Mouse (Mus musculus): ENCODE data around the gene Ncl. TPM values are rescaled to one million over a fixed set of nuclear protein-coding genes. Genes with fewer than 3 reads are reported as not detected.

Ncl gene
- polyA plus RNA-seq, 1 experiment from 2014 or later: 423 TPM

DNA sequence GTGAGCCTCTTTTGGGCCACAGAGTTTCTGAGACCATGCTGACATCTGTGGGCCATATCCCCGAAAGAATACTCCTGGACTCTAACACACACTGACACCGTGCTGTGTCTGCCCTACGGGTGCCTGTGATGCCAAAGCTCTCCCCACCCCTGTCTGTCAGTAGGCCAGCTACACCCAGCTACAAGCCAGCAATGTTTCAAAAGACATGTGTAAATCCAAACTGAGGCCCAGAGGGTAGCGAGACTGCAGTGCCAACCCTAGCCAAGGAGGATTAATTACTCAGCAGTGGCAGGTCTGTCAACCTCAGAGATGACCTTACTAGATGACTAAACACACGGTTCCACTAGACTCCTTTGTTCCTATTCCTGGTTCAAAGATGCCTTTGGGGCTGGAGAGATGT, 17.2 kb upstream of the Ncl start:
- 83% methylated on average over 5 of the region's 5 CpGs for WGBS
- Histone ChIP-seq H3K27ac (ENCODE audit: low read depth) (no peak overlapping the region), H3K27me3 (replicated peaks; ENCODE audit: control insufficient read depth, insufficient read depth, low read length) (no peaks in the 10 kb centered on the region), H3K36me3 (ENCODE audit: control insufficient read depth, insufficient read depth, low read length) (no peaks in the 10 kb centered on the region), H3K9me3 (ENCODE audit: control insufficient read depth, low read length) (no peaks in the 10 kb centered on the region), H3K4me2 (ENCODE audit: low read length) (no peak overlapping the region), H3K4me1 (replicated peaks; ENCODE audit: control insufficient read depth, insufficient read depth, low read length) (no peaks in the 10 kb centered on the region), H3K4me3 (ENCODE audit: low read depth, low read length) (no peak overlapping the region), H3K9ac (ENCODE audit: low read length) (no peak overlapping the region)
- no peak for DNase-seq (ENCODE audit: low spot score)
- no peak for ATAC-seq (replicated peaks; ENCODE audit: low FRiP score, low TSS enrichment, low read depth)

DNA sequence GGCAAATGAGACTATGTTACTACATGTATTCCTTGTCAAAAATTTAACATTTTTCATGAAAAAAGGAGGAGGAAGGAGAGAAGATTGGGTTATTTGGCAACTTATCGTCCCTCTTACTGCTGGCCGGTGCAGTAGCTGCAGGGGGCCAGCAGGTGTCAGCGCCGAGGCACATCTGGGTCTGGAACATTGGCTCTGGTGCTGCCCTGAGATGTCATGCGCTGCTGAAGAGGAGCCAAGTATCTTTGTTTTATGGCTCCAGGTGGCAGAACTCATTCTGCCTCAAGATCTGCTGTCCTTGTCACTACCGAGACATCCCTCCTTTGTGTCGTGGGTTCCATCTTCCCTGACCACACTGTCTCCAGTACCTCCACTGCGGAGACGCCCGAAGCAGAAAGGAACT, 12.8 kb upstream of the Ncl start:
- H3K27me3 ChIP-seq (replicated peaks; ENCODE audit: control insufficient read depth, insufficient read depth, low read length): no peaks in the 10 kb centered on the region
- ATAC-seq (replicated peaks; ENCODE audit: low FRiP score, low TSS enrichment, low read depth) (no peak), DNase-seq (ENCODE audit: low spot score) (no peak)
- H3K4me3 ChIP-seq (ENCODE audit: low read depth, low read length): no peak overlapping the region
- H3K4me1 ChIP-seq (replicated peaks; ENCODE audit: control insufficient read depth, insufficient read depth, low read length): no peaks in the 10 kb centered on the region
- no peak overlapping the region for H3K27ac ChIP-seq (ENCODE audit: low read depth)
- WGBS: 45% methylated on average over 10 of the region's 10 CpGs
- no peak overlapping the region for H3K4me2 ChIP-seq (ENCODE audit: low read length)
- H3K36me3 ChIP-seq (ENCODE audit: control insufficient read depth, insufficient read depth, low read length): no peaks in the 10 kb centered on the region
- H3K9me3 ChIP-seq (ENCODE audit: control insufficient read depth, low read length): no peaks in the 10 kb centered on the region
- no peak overlapping the region for H3K9ac ChIP-seq (ENCODE audit: low read length)

DNA sequence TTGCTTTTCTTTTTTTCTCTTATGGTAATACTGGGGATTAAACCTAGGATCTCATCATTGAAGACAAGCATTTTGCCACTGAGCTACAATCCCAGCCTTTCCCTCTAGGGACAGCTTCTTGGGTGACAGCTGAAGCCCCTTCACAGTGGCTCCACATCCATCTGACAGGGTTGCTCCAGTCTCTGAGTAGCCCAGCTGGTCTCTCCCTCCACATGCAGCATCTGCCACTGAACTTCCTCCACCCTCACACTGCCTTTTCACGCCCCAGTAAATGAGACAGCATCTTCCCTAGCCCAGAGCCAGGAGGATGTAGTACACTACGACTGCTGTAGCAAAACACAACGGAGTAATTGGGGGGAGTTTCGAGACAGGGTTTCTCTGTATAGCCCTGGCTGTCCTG, 8.9 kb upstream of the Ncl start:
- DNase-seq (ENCODE audit: low spot score): no peak
- H3K9me3 ChIP-seq (ENCODE audit: control insufficient read depth, low read length): no peaks in the 10 kb centered on the region
- no peak overlapping the region for H3K27ac ChIP-seq (ENCODE audit: low read depth)
- no peaks in the 10 kb centered on the region for H3K27me3 ChIP-seq (replicated peaks; ENCODE audit: control insufficient read depth, insufficient read depth, low read length)
- no peak overlapping the region for H3K4me3 ChIP-seq (ENCODE audit: low read depth, low read length)
- H3K9ac ChIP-seq (ENCODE audit: low read length): no peak overlapping the region
- 70% methylated on average over 4 of the region's 4 CpGs for WGBS
- no peak for ATAC-seq (replicated peaks; ENCODE audit: low FRiP score, low TSS enrichment, low read depth)
- no peaks in the 10 kb centered on the region for H3K4me1 ChIP-seq (replicated peaks; ENCODE audit: control insufficient read depth, insufficient read depth, low read length)
- no peaks in the 10 kb centered on the region for H3K36me3 ChIP-seq (ENCODE audit: control insufficient read depth, insufficient read depth, low read length)
- no peak overlapping the region for H3K4me2 ChIP-seq (ENCODE audit: low read length)

DNA sequence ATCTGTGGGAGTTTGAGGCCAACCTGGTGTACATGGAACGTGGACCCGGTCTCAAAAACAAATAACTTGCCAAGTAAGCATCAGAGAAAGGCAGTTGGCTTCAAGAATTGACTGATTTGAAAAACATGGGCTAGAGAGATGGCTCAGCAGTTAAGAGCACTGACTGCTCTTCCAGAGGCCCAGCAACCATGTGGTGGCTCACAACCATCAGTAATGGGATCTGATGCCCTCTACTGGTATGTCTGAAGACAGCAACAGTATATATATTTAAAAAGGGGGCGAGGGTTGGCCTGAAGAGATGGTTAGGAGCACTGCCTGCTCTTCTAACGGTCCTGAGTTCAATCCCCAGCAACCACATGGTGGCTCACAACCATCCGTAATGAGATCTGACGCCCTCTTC, 4.5 kb upstream of the Ncl start:
- H3K4me2 ChIP-seq (ENCODE audit: low read length): no peak overlapping the region
- no peaks in the 10 kb centered on the region for H3K9me3 ChIP-seq (ENCODE audit: control insufficient read depth, low read length)
- H3K36me3 ChIP-seq (ENCODE audit: control insufficient read depth, insufficient read depth, low read length): no peaks in the 10 kb centered on the region
- no peak overlapping the region for H3K9ac ChIP-seq (ENCODE audit: low read length)
- H3K4me3 ChIP-seq (ENCODE audit: low read depth, low read length): no peak overlapping the region
- DNase-seq (ENCODE audit: low spot score): no peak
- no peak overlapping the region for H3K27ac ChIP-seq (ENCODE audit: low read depth)
- no peaks in the 10 kb centered on the region for H3K27me3 ChIP-seq (replicated peaks; ENCODE audit: control insufficient read depth, insufficient read depth, low read length)
- WGBS: 21% methylated on average over 6 of the region's 6 CpGs
- peaks cover 11% of the 10 kb centered on the region; the same call in 1 of the 2 replicates for H3K4me1 ChIP-seq (replicated peaks; ENCODE audit: control insufficient read depth, insufficient read depth, low read length)
- no peak for ATAC-seq (replicated peaks; ENCODE audit: low FRiP score, low TSS enrichment, low read depth)

DNA sequence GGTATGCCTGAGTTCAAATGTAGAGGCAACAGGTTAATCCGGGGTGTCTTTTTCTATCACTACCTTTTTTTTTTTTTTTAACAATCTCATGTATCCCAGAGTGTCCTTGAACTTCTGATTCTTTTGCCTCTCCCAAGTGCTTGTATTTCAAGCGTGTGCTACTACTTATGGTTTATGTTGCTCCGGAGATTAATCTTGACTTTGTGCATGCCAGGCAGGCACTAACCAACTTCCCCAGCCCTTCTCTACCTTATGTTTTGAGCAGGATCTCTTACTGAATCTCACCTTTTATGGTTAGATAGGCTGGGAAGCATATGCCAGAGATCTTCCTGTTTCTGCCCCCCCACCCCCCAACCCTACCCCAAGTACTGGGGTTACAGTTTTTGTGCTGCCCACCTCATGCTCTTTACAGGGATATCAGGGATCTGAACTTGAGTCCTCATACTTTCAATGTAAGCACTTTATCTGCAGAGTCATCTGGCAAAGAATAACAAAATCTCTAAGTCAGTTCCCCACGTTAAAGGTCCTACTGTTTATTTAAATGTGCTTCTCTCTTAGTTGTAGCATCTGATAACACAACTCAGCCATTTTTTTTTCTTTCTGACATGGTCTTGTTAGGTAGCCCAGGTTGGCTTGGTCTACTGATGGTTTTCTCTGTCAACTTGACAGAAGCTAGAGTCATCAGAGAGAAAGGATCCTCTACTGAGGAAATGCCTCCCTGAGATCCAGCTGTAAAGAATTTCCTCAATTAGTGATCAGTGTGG, 2.8 kb upstream of the Ncl start:
- Histone ChIP-seq H3K27ac (ENCODE audit: low read depth) (no peak overlapping the region), H3K36me3 (ENCODE audit: control insufficient read depth, insufficient read depth, low read length) (peaks cover 6% of the 10 kb centered on the region), H3K27me3 (replicated peaks; ENCODE audit: control insufficient read depth, insufficient read depth, low read length) (no peaks in the 10 kb centered on the region), H3K4me1 (replicated peaks; ENCODE audit: control insufficient read depth, insufficient read depth, low read length) (peaks cover 14% of the 10 kb centered on the region; the same call in 1 of the 2 replicates), H3K9me3 (ENCODE audit: control insufficient read depth, low read length) (no peaks in the 10 kb centered on the region), H3K4me2 (ENCODE audit: low read length) (no peak overlapping the region), H3K4me3 (ENCODE audit: low read depth, low read length) (no peak overlapping the region), H3K9ac (ENCODE audit: low read length) (no peak overlapping the region)
- 75% methylated on average over 4 of the region's 4 CpGs for WGBS
- DNase-seq (ENCODE audit: low spot score) (no peak), ATAC-seq (replicated peaks; ENCODE audit: low FRiP score, low TSS enrichment, low read depth) (no peak)

DNA sequence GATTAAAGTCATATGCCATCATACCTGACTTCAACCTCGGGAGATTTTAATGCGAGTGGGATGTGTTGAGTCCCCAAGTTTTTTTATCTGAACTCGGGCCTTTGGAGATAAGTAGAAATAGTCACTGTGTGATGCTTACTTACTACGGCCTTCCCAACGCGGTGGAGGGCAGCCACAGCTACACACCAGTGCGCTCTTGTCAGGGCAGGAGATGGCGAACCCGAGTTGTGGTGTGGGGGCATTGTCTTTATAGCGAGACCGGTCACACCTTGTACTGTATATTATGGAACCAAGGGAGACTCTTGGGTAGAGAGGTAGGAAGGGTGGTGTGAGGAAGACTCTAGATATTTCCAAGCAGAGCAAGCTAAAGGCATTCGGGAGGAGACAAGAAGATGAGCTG, 1.2 kb upstream of the Ncl start:
- no peak for ATAC-seq (replicated peaks; ENCODE audit: low FRiP score, low TSS enrichment, low read depth)
- Histone ChIP-seq H3K9me3 (ENCODE audit: control insufficient read depth, low read length) (no peaks in the 10 kb centered on the region), H3K4me3 (ENCODE audit: low read depth, low read length) (peak overlapping the region; percentile 94), H3K4me1 (replicated peaks; ENCODE audit: control insufficient read depth, insufficient read depth, low read length) (peaks cover 14% of the 10 kb centered on the region; the same call in 1 of the 2 replicates), H3K9ac (ENCODE audit: low read length) (peak overlapping the region; percentile 97), H3K4me2 (ENCODE audit: low read length) (peak overlapping the region; percentile 86), H3K36me3 (ENCODE audit: control insufficient read depth, insufficient read depth, low read length) (peaks cover 22% of the 10 kb centered on the region), H3K27ac (ENCODE audit: low read depth) (0 out of 2 replicates have a peak overlapping the region, but pooled peaks have one; percentile 100), H3K27me3 (replicated peaks; ENCODE audit: control insufficient read depth, insufficient read depth, low read length) (no peaks in the 10 kb centered on the region)
- no peak for DNase-seq (ENCODE audit: low spot score)
- WGBS: 27% methylated on average over 12 of the region's 12 CpGs

DNA sequence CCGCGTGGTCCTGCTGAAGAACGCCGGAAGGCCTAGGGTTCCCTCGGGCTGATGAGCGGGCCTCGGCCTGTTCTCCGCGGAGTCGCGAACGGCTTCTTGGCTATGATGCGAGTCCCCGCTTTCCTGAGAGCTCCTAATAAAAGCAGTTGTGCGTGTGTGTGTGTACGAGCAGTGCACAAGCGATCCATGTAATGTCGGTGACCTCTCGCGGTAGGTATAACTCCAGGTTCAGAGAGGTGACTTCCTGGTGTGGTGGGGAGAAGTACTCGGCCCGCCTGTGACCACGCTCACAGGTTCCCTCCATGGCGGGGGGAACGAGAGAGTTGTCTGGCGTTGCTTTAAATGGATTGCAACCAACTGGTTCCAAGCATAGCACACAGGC, 589 bp upstream of the Ncl start:
- H3K9me3 ChIP-seq (ENCODE audit: control insufficient read depth, low read length): no peaks in the 10 kb centered on the region
- peak overlapping the region; percentile 94 for H3K4me3 ChIP-seq (ENCODE audit: low read depth, low read length)
- H3K4me1 ChIP-seq (replicated peaks; ENCODE audit: control insufficient read depth, insufficient read depth, low read length): peaks cover 14% of the 10 kb centered on the region; the same call in 1 of the 2 replicates
- WGBS: under 1% methylated on average over 26 of the region's 26 CpGs
- peak; percentile 33 for ATAC-seq (replicated peaks; ENCODE audit: low FRiP score, low TSS enrichment, low read depth)
- peak overlapping the region; percentile 86 for H3K4me2 ChIP-seq (ENCODE audit: low read length)
- H3K36me3 ChIP-seq (ENCODE audit: control insufficient read depth, insufficient read depth, low read length): peaks cover 29% of the 10 kb centered on the region
- peak overlapping the region; percentile 97 for H3K9ac ChIP-seq (ENCODE audit: low read length)
- no peaks in the 10 kb centered on the region for H3K27me3 ChIP-seq (replicated peaks; ENCODE audit: control insufficient read depth, insufficient read depth, low read length)
- H3K27ac ChIP-seq (ENCODE audit: low read depth): peak overlapping the region; percentile 100
- DNase-seq (ENCODE audit: low spot score): no peak

DNA sequence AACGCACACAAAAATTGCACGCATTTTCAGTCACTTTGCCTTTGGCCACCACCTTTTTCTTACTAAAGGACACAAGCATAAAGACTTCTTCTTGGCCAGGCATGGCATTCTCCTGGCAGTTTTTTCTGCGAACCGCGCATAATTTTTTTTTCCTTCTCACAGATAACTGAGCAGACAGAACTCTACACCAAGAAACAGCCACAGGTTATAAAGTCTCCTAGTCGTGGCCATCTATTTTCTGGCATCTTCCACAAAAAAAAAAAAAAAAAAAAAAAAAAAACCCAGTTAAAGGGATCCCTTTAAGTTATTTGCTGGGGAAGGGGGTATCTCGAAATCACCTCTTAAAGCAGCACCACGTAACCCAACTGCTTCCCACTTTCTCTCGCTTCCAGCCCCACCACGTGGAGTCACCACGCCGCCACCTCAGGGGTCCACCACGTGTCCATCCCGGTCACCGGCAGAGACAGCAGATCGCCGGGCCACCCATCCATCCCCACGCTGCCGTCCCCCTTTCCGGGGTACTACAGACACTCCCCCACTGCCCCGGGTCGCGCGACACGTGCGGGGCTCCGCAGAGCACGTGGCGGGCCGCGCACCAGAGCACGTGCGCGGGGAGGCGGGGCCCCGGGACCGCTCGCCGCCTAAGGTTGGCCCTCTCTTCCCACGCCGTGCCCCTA, 833 bp downstream of the Ncl start:
- H3K27ac ChIP-seq (ENCODE audit: low read depth): peak overlapping the region; percentile 100
- under 1% methylated on average over 39 of the region's 41 CpGs for WGBS
- ATAC-seq (replicated peaks; ENCODE audit: low FRiP score, low TSS enrichment, low read depth) (peak; percentile 57), DNase-seq (ENCODE audit: low spot score) (no peak)
- H3K27me3 ChIP-seq (replicated peaks; ENCODE audit: control insufficient read depth, insufficient read depth, low read length): no peaks in the 10 kb centered on the region
- H3K36me3 ChIP-seq (ENCODE audit: control insufficient read depth, insufficient read depth, low read length): peaks cover 43% of the 10 kb centered on the region
- peaks cover 14% of the 10 kb centered on the region; the same call in 1 of the 2 replicates for H3K4me1 ChIP-seq (replicated peaks; ENCODE audit: control insufficient read depth, insufficient read depth, low read length)
- peak overlapping the region; percentile 94 for H3K4me3 ChIP-seq (ENCODE audit: low read depth, low read length)
- peak overlapping the region; percentile 80 for H3K4me2 ChIP-seq (ENCODE audit: low read length)
- peak overlapping the region; percentile 96 for H3K9ac ChIP-seq (ENCODE audit: low read length)
- H3K9me3 ChIP-seq (ENCODE audit: control insufficient read depth, low read length): no peaks in the 10 kb centered on the region
